Mouse (Mus musculus) heart, embryonic 13.5 days (tissue): ENCODE data around the gene Tmed5. TPM values are rescaled to one million over a fixed set of nuclear protein-coding genes. Genes with fewer than 3 reads are reported as not detected.
A peak's percentile ranks its signal among the peaks of the same experiment; 100 is the strongest.

ENCODE experiments used
- ATAC-seq: fragments of 200-750 bp; cut with Nextera tagmentation; 2 replicates; pipeline ENCODE4 v1.8.0; 2017; ENCODE audit warnings: moderate TSS enrichment; ENCODE audit not compliant: insufficient number of reproducible peaks, low FRiP score, low TSS enrichment; ENCODE audit errors: extremely low read depth
- H3K27ac ChIP-seq: fragments of 300-500 bp; sonication (generic); replicated peaks from 2 replicates; pipeline ENCODE4 v1.5.1; 2015; ENCODE audit warnings: moderate library complexity, mild to moderate bottlenecking, inconsistent platforms
- H3K27me3 ChIP-seq: fragments of 300-500 bp; sonication (generic); replicated peaks from 2 replicates; pipeline ENCODE4 v1.6.1; 2015; ENCODE audit warnings: mild to moderate bottlenecking, inconsistent platforms
- H3K36me3 ChIP-seq: fragments of 300-500 bp; sonication (generic); 2 replicates; pipeline ENCODE4 v1.6.1; 2015; ENCODE audit warnings: mild to moderate bottlenecking, inconsistent platforms
- H3K4me1 ChIP-seq: fragments of 300-500 bp; sonication (generic); 2 replicates; pipeline ENCODE4 v1.6.1; 2015; ENCODE audit warnings: inconsistent platforms
- H3K4me2 ChIP-seq: fragments of 300-500 bp; sonication (generic); 2 replicates; pipeline ENCODE4 v1.6.1; 2015; ENCODE audit warnings: inconsistent platforms, mild to moderate bottlenecking, moderate library complexity
- H3K4me3 ChIP-seq: fragments of 300-500 bp; sonication (generic); 2 replicates; pipeline ENCODE4 v1.5.1; 2015; ENCODE audit warnings: moderate library complexity, mild to moderate bottlenecking, inconsistent platforms
- H3K9ac ChIP-seq: fragments of 300-500 bp; sonication (generic); 2 replicates; pipeline ENCODE4 v1.6.1; 2015; ENCODE audit warnings: inconsistent platforms, mild to moderate bottlenecking, moderate library complexity
- H3K9me3 ChIP-seq: fragments of 300-500 bp; sonication (generic); 2 replicates; pipeline ENCODE4 v1.6.1; 2016; ENCODE audit warnings: inconsistent platforms
- WGBS: fragments of 180-500 bp; shearing (Covaris S2); methylation state at CpG from one replicate; pipeline ENCODE4 v1.1.7; 2015; ENCODE audit warnings: mixed read lengths; 5-methylcytosine and 5-hydroxymethylcytosine counted together
- polyA plus RNA-seq: library from polyadenylated mRNA; unstranded; fragments of >200 nt; fragmentation: Nextera tagmentation; extraction: Ambion mirVana; gene quantifications from 2 replicates; pipeline ENCODE4 v1.2.1, GENCODE M21; 2015

Gene Tmed5
- polyA plus RNA-seq = 32.7 and 33.3 TPM in 2 replicates

- WGBS = under 1% methylated on average over 65 of the region's 65 CpGs
- peak within 1 kb of the TSS; percentile 85 for H3K4me3 ChIP-seq
- H3K27me3 ChIP-seq = no peaks in the 10 kb centered on the region
- H3K36me3 ChIP-seq = peaks cover 20% of the 10 kb centered on the region
- ATAC-seq = peak; percentile 97
- peaks cover 18% of the 10 kb centered on the region for H3K4me1 ChIP-seq
- no peaks in the 10 kb centered on the region for H3K9me3 ChIP-seq
- H3K4me2 ChIP-seq = peak within 1 kb of the TSS; percentile 79
- H3K27ac ChIP-seq = peak within 1 kb of the TSS; percentile 92
- H3K9ac ChIP-seq = peak within 1 kb of the TSS; percentile 89
These were observed at the start of gene Tmed5, which contains the start of gene Ccdc18 for GRCm38 (mm10) chr5:108132441-108133243. Tmed5 (minus strand) TSS chr5:108132620. Ccdc18 (plus strand) TSS chr5:108132875.

- H3K9ac ChIP-seq = no peak overlapping the region
- H3K9me3 ChIP-seq = no peaks in the 10 kb centered on the region
- WGBS = 28% methylated on average over 1 of the region's 1 CpGs
- H3K4me1 ChIP-seq = no peaks in the 10 kb centered on the region
- no peak overlapping the region for H3K4me2 ChIP-seq
- H3K27ac ChIP-seq = no peak overlapping the region
- H3K27me3 ChIP-seq = no peaks in the 10 kb centered on the region
- no peak overlapping the region for H3K4me3 ChIP-seq
- ATAC-seq = no peak
- no peaks in the 10 kb centered on the region for H3K36me3 ChIP-seq
These were observed 31.3 kb upstream of the Tmed5 start for GRCm38 (mm10) chr5:108163695-108164094.

- no peak for ATAC-seq
- Histone ChIP-seq H3K9me3 (no peaks in the 10 kb centered on the region), H3K4me1 (no peaks in the 10 kb centered on the region), H3K4me2 (no peak overlapping the region), H3K36me3 (0 out of 2 replicates have a peak, but pooled peaks cover 3% of the 10 kb centered on the region), H3K9ac (no peak overlapping the region), H3K27ac (no peak overlapping the region), H3K27me3 (no peaks in the 10 kb centered on the region), H3K4me3 (no peak overlapping the region)
- 74% methylated on average over 2 of the region's 2 CpGs for WGBS
These were observed 28.4 kb upstream of the Tmed5 start for GRCm38 (mm10) chr5:108160796-108161195.

GRCm38 (mm10) chr5:108152592-108152991 is 20.2 kb upstream of the Tmed5 start:
- no peak for ATAC-seq
- Histone ChIP-seq H3K4me1 (no peaks in the 10 kb centered on the region), H3K36me3 (0 out of 2 replicates have a peak, but pooled peaks cover 8% of the 10 kb centered on the region), H3K9me3 (no peaks in the 10 kb centered on the region), H3K9ac (no peak overlapping the region), H3K4me2 (no peak overlapping the region), H3K4me3 (no peak overlapping the region), H3K27ac (no peak overlapping the region), H3K27me3 (no peaks in the 10 kb centered on the region)
- 91% methylated on average over 1 of the region's 1 CpGs for WGBS

- ATAC-seq = peak; percentile 22
- H3K4me1 ChIP-seq = peaks cover 18% of the 10 kb centered on the region
These were observed 475 bp downstream of the Tmed5 start for GRCm38 (mm10) chr5:108131849-108132440.

GRCm38 (mm10) chr5:108120221-108120900 is 12.1 kb downstream of the Tmed5 start:
- no peak overlapping the region for H3K27ac ChIP-seq
- no peak for ATAC-seq
- H3K9me3 ChIP-seq = no peaks in the 10 kb centered on the region
- H3K4me3 ChIP-seq = no peak overlapping the region
- peaks cover 29% of the 10 kb centered on the region for H3K36me3 ChIP-seq
- whole genome bisulfite sequencing = 78% methylated on average over 9 of the region's 9 CpGs
- H3K9ac ChIP-seq = no peak overlapping the region
- H3K4me1 ChIP-seq = no peaks in the 10 kb centered on the region
- no peak overlapping the region for H3K4me2 ChIP-seq
- H3K27me3 ChIP-seq = no peaks in the 10 kb centered on the region

More at GRCm38 (mm10) chr5:108131849-108132440, 475 bp downstream of the Tmed5 start:
- Histone ChIP-seq H3K27me3 (no peaks in the 10 kb centered on the region), H3K4me2 (peak overlapping the region; percentile 79), H3K27ac (peak overlapping the region; percentile 92), H3K36me3 (peaks cover 21% of the 10 kb centered on the region), H3K4me3 (peak overlapping the region; percentile 85), H3K9ac (peak overlapping the region; percentile 89), H3K9me3 (no peaks in the 10 kb centered on the region)
- under 1% methylated on average over 32 of the region's 32 CpGs for WGBS

GRCm38 (mm10) chr5:108117693-108118092 is 14.7 kb downstream of the Tmed5 start:
- Histone ChIP-seq H3K9ac (no peak overlapping the region), H3K36me3 (peaks cover 22% of the 10 kb centered on the region), H3K4me3 (no peak overlapping the region), H3K27me3 (no peaks in the 10 kb centered on the region), H3K4me2 (no peak overlapping the region), H3K9me3 (no peaks in the 10 kb centered on the region), H3K4me1 (no peaks in the 10 kb centered on the region), H3K27ac (no peak overlapping the region)
- ATAC-seq = no peak
- 88% methylated on average over 4 of the region's 4 CpGs for WGBS

GRCm38 (mm10) chr5:108109346-108109745 is 23.1 kb downstream of the Tmed5 start:
- Histone ChIP-seq H3K27ac (no peak overlapping the region), H3K9me3 (no peaks in the 10 kb centered on the region), H3K36me3 (peaks cover 37% of the 10 kb centered on the region), H3K4me2 (no peak overlapping the region), H3K9ac (no peak overlapping the region), H3K4me1 (no peaks in the 10 kb centered on the region), H3K4me3 (no peak overlapping the region), H3K27me3 (no peaks in the 10 kb centered on the region)
- no peak for ATAC-seq
- WGBS = 93% methylated on average over 7 of the region's 7 CpGs

- no peak for ATAC-seq
- WGBS = 86% methylated on average over 5 of the region's 5 CpGs
- H3K36me3 ChIP-seq = peaks cover 65% of the 10 kb centered on the region
These were observed 28.1 kb downstream of the Tmed5 start for GRCm38 (mm10) chr5:108104306-108104705.

GRCm38 (mm10) chr5:108100196-108100595 is 32.2 kb downstream of the Tmed5 start:
- H3K9me3 ChIP-seq = no peaks in the 10 kb centered on the region
- no peak overlapping the region for H3K4me2 ChIP-seq
- H3K4me1 ChIP-seq = no peaks in the 10 kb centered on the region
- ATAC-seq = no peak
- H3K4me3 ChIP-seq = no peak overlapping the region
- no peak overlapping the region for H3K27ac ChIP-seq
- peaks cover 74% of the 10 kb centered on the region for H3K36me3 ChIP-seq
- H3K9ac ChIP-seq = no peak overlapping the region
- H3K27me3 ChIP-seq = no peaks in the 10 kb centered on the region

More at GRCm38 (mm10) chr5:108104306-108104705, 28.1 kb downstream of the Tmed5 start:
- H3K9ac ChIP-seq = no peak overlapping the region
- H3K27me3 ChIP-seq = no peaks in the 10 kb centered on the region
- H3K4me3 ChIP-seq = no peak overlapping the region
- no peaks in the 10 kb centered on the region for H3K4me1 ChIP-seq
- no peak overlapping the region for H3K4me2 ChIP-seq
- H3K27ac ChIP-seq = no peak overlapping the region
- H3K9me3 ChIP-seq = no peaks in the 10 kb centered on the region

GRCm38 (mm10) chr5:108097676-108098075 is 34.7 kb downstream of the Tmed5 start:
- Histone ChIP-seq H3K9ac (no peak overlapping the region), H3K27ac (no peak overlapping the region), H3K4me2 (no peak overlapping the region), H3K27me3 (no peaks in the 10 kb centered on the region), H3K4me1 (no peaks in the 10 kb centered on the region), H3K4me3 (no peak overlapping the region), H3K9me3 (no peaks in the 10 kb centered on the region), H3K36me3 (peaks cover 72% of the 10 kb centered on the region)
- no peak for ATAC-seq
- WGBS = 83% methylated on average over 3 of the region's 3 CpGs
